Mouse (Mus musculus): Measurements from ENCODE around the gene Rhoc. TPM values are rescaled to one million over a fixed set of nuclear protein-coding genes. Genes with fewer than 3 reads are reported as not detected.
"Not testable (repeated sequence)": the region's sequence is repeated elsewhere in the genome, so short reads cannot be mapped to it uniquely, and the experiment has no call there.

The Rhoc gene
- 163 and 168 TPM in 2 replicates for polyA plus RNA-seq (2015; fragmentation: Nextera tagmentation; extraction: Ambion mirVana)

- H3K27me3 ChIP-seq (ENCODE audit: control insufficient read depth, insufficient read depth, low read length) = 0 out of 2 replicates have a peak, but pooled peaks cover 4% of the 10 kb centered on the region
- H3K4me2 ChIP-seq (ENCODE audit: low read depth, low read length) = peak within 1 kb of the TSS; percentile 81
- 33% methylated on average over 3 of the region's 3 CpGs for WGBS
- H3K9me3 ChIP-seq (replicated peaks; ENCODE audit: control insufficient read depth, low read length) = no peaks in the 10 kb centered on the region
- peak within 1 kb of the TSS; percentile 93 for H3K27ac ChIP-seq (ENCODE audit: low read length)
- ATAC-seq (ENCODE audit: insufficient read depth, low FRiP score) = no peak
- peak within 1 kb of the TSS; percentile 75 for H3K4me3 ChIP-seq (replicated peaks; ENCODE audit: low read length)
- H3K9ac ChIP-seq (ENCODE audit: low read length) = peak within 1 kb of the TSS; percentile 87
- peaks cover 27% of the 10 kb centered on the region for H3K4me1 ChIP-seq (ENCODE audit: control insufficient read depth, insufficient read depth, low read length)
- H3K36me3 ChIP-seq (ENCODE audit: control insufficient read depth, insufficient read depth, low read length) = 0 out of 2 replicates have a peak, but pooled peaks cover 7% of the 10 kb centered on the region
Measured at GRCm38 (mm10) chr3:104788075-104788474, at the start of gene Rhoc. Gene Rhoc, plus strand, starts transcription at chr3:104788375.

DNA sequence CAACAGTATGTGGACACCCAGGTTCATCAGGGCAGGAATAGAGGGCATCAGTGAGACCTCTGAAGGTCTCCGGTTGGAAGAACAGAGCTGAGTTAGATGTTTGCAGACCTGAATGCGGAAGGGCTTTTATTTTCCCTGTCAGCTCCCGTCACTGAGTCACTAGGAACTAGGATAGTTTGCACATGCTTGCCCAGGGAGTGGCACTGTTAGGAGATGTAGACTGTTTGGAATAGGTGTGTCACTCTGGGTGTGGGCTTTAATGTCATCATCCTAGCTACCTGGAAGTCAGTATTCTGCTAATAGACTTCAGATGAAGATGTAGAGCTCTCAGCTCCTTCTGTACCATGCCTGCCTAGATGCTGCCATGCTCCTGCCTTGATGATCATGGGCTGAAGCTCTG lies 46.2 kb upstream of the Rhoc start:
- no peaks in the 10 kb centered on the region for H3K4me1 ChIP-seq (ENCODE audit: control insufficient read depth, insufficient read depth, low read length)
- no peak overlapping the region for H3K9ac ChIP-seq (ENCODE audit: low read length)
- no peak overlapping the region for H3K4me2 ChIP-seq (ENCODE audit: low read depth, low read length)
- 56% methylated on average over 3 of the region's 3 CpGs for WGBS
- peak; percentile 62; the same call in 1 of the 2 replicates for ATAC-seq (ENCODE audit: insufficient read depth, low FRiP score)
- H3K4me3 ChIP-seq (replicated peaks; ENCODE audit: low read length) = no peak overlapping the region
- no peak overlapping the region for H3K27ac ChIP-seq (ENCODE audit: low read length)
- H3K27me3 ChIP-seq (ENCODE audit: control insufficient read depth, insufficient read depth, low read length) = no peaks in the 10 kb centered on the region
- H3K36me3 ChIP-seq (ENCODE audit: control insufficient read depth, insufficient read depth, low read length) = no peaks in the 10 kb centered on the region
- no peaks in the 10 kb centered on the region for H3K9me3 ChIP-seq (replicated peaks; ENCODE audit: control insufficient read depth, low read length)

- Histone ChIP-seq H3K4me1 (ENCODE audit: control insufficient read depth, insufficient read depth, low read length) (no peaks in the 10 kb centered on the region), H3K9ac (ENCODE audit: low read length) (no peak overlapping the region), H3K27me3 (ENCODE audit: control insufficient read depth, insufficient read depth, low read length) (no peaks in the 10 kb centered on the region), H3K9me3 (replicated peaks; ENCODE audit: control insufficient read depth, low read length) (no peaks in the 10 kb centered on the region), H3K36me3 (ENCODE audit: control insufficient read depth, insufficient read depth, low read length) (no peaks in the 10 kb centered on the region), H3K27ac (ENCODE audit: low read length) (no peak overlapping the region), H3K4me3 (replicated peaks; ENCODE audit: low read length) (no peak overlapping the region), H3K4me2 (ENCODE audit: low read depth, low read length) (no peak overlapping the region)
- ATAC-seq (ENCODE audit: insufficient read depth, low FRiP score) = no peak
- WGBS = 60% methylated on average over 1 of the region's 1 CpGs
Measured at GRCm38 (mm10) chr3:104743161-104743560, 45.0 kb upstream of the Rhoc start.

GRCm38 (mm10) chr3:104743864-104744263 lies 44.3 kb upstream of the Rhoc start:
- Histone ChIP-seq H3K36me3 (ENCODE audit: control insufficient read depth, insufficient read depth, low read length) (no peaks in the 10 kb centered on the region), H3K4me2 (ENCODE audit: low read depth, low read length) (no peak overlapping the region), H3K9ac (ENCODE audit: low read length) (no peak overlapping the region), H3K4me3 (replicated peaks; ENCODE audit: low read length) (no peak overlapping the region), H3K4me1 (ENCODE audit: control insufficient read depth, insufficient read depth, low read length) (no peaks in the 10 kb centered on the region), H3K27ac (ENCODE audit: low read length) (no peak overlapping the region), H3K9me3 (replicated peaks; ENCODE audit: control insufficient read depth, low read length) (no peaks in the 10 kb centered on the region), H3K27me3 (ENCODE audit: control insufficient read depth, insufficient read depth, low read length) (no peaks in the 10 kb centered on the region)
- WGBS = 75% methylated on average over 1 of the region's 1 CpGs
- no peak for ATAC-seq (ENCODE audit: insufficient read depth, low FRiP score)

GRCm38 (mm10) chr3:104752845-104753244 lies 35.3 kb upstream of the Rhoc start:
- 9% methylated on average over 19 of the region's 25 CpGs for WGBS
- not testable (repeated sequence) for H3K4me2 ChIP-seq (ENCODE audit: low read depth, low read length); H3K9me3 ChIP-seq (replicated peaks; ENCODE audit: control insufficient read depth, low read length); H3K27ac ChIP-seq (ENCODE audit: low read length); H3K9ac ChIP-seq (ENCODE audit: low read length); H3K4me1 ChIP-seq (ENCODE audit: control insufficient read depth, insufficient read depth, low read length); ATAC-seq (ENCODE audit: insufficient read depth, low FRiP score); H3K27me3 ChIP-seq (ENCODE audit: control insufficient read depth, insufficient read depth, low read length); H3K4me3 ChIP-seq (replicated peaks; ENCODE audit: low read length); H3K36me3 ChIP-seq (ENCODE audit: control insufficient read depth, insufficient read depth, low read length)

GRCm38 (mm10) chr3:104758406-104758805 lies 29.8 kb upstream of the Rhoc start:
- Histone ChIP-seq H3K4me2 (ENCODE audit: low read depth, low read length) (peak overlapping the region; percentile 81), H3K4me3 (replicated peaks; ENCODE audit: low read length) (peak overlapping the region; percentile 47), H3K9me3 (replicated peaks; ENCODE audit: control insufficient read depth, low read length) (no peaks in the 10 kb centered on the region), H3K27ac (ENCODE audit: low read length) (no peak overlapping the region), H3K27me3 (ENCODE audit: control insufficient read depth, insufficient read depth, low read length) (no peaks in the 10 kb centered on the region), H3K36me3 (ENCODE audit: control insufficient read depth, insufficient read depth, low read length) (no peaks in the 10 kb centered on the region), H3K4me1 (ENCODE audit: control insufficient read depth, insufficient read depth, low read length) (no peaks in the 10 kb centered on the region), H3K9ac (ENCODE audit: low read length) (peak overlapping the region; percentile 66)
- WGBS = 2% methylated on average over 27 of the region's 27 CpGs
- peak; percentile 71; the same call in 1 of the 2 replicates for ATAC-seq (ENCODE audit: insufficient read depth, low FRiP score)

GRCm38 (mm10) chr3:104758869-104759268 lies 29.3 kb upstream of the Rhoc start:
- Histone ChIP-seq H3K4me2 (ENCODE audit: low read depth, low read length) (peak overlapping the region; percentile 81), H3K9ac (ENCODE audit: low read length) (peak overlapping the region; percentile 66), H3K36me3 (ENCODE audit: control insufficient read depth, insufficient read depth, low read length) (no peaks in the 10 kb centered on the region), H3K27ac (ENCODE audit: low read length) (no peak overlapping the region), H3K9me3 (replicated peaks; ENCODE audit: control insufficient read depth, low read length) (no peaks in the 10 kb centered on the region), H3K4me1 (ENCODE audit: control insufficient read depth, insufficient read depth, low read length) (no peaks in the 10 kb centered on the region), H3K27me3 (ENCODE audit: control insufficient read depth, insufficient read depth, low read length) (no peaks in the 10 kb centered on the region), H3K4me3 (replicated peaks; ENCODE audit: low read length) (peak overlapping the region; percentile 47)
- 27% methylated on average over 5 of the region's 5 CpGs for WGBS
- no peak for ATAC-seq (ENCODE audit: insufficient read depth, low FRiP score)

GRCm38 (mm10) chr3:104762103-104762863 lies 25.9 kb upstream of the Rhoc start:
- not testable (repeated sequence) for H3K27ac ChIP-seq (ENCODE audit: low read length); H3K4me1 ChIP-seq (ENCODE audit: control insufficient read depth, insufficient read depth, low read length); ATAC-seq (ENCODE audit: insufficient read depth, low FRiP score); H3K36me3 ChIP-seq (ENCODE audit: control insufficient read depth, insufficient read depth, low read length); H3K27me3 ChIP-seq (ENCODE audit: control insufficient read depth, insufficient read depth, low read length); H3K4me3 ChIP-seq (replicated peaks; ENCODE audit: low read length); H3K4me2 ChIP-seq (ENCODE audit: low read depth, low read length); H3K9ac ChIP-seq (ENCODE audit: low read length); H3K9me3 ChIP-seq (replicated peaks; ENCODE audit: control insufficient read depth, low read length)
- WGBS = 25% methylated on average over 19 of the region's 20 CpGs

DNA sequence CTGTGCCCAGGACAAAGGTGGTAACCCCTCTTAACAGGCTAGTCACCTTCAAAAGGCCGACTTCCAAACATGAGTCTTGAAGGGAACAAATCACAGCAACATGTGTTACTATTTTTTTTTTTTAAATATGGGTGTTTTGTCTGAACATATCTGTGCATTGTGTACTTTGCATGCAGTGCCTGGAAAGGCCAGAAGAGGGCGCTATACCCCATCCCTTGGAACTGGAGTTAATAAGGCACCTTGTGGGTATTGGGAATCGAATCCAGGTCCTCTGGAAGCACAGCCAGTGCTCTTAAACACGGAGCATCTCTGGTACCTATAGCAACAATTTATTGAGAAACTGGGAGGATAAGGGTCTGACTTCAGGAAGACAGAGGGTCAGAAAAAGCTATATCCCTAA lies 23.2 kb upstream of the Rhoc start:
- H3K27me3 ChIP-seq (ENCODE audit: control insufficient read depth, insufficient read depth, low read length) = no peaks in the 10 kb centered on the region
- no peaks in the 10 kb centered on the region for H3K9me3 ChIP-seq (replicated peaks; ENCODE audit: control insufficient read depth, low read length)
- H3K4me1 ChIP-seq (ENCODE audit: control insufficient read depth, insufficient read depth, low read length) = no peaks in the 10 kb centered on the region
- ATAC-seq (ENCODE audit: insufficient read depth, low FRiP score) = no peak
- no peak overlapping the region for H3K4me2 ChIP-seq (ENCODE audit: low read depth, low read length)
- no peak overlapping the region for H3K27ac ChIP-seq (ENCODE audit: low read length)
- no peaks in the 10 kb centered on the region for H3K36me3 ChIP-seq (ENCODE audit: control insufficient read depth, insufficient read depth, low read length)
- no peak overlapping the region for H3K9ac ChIP-seq (ENCODE audit: low read length)
- WGBS = 19% methylated on average over 4 of the region's 4 CpGs
- no peak overlapping the region for H3K4me3 ChIP-seq (replicated peaks; ENCODE audit: low read length)
